In genomic region chr11:119524545-119524949, GRCm38 (mm10) we compare ENCODE assay signal across 8 mouse cellular contexts. TPM values are rescaled to one million over a fixed set of nuclear protein-coding genes. Genes with fewer than 3 reads are reported as not detected.
DNase-seq lines count a peak whose midpoint lies in the region; ATAC-seq lines count a peak whose summit lies in the region.

No protein-coding gene starts in this region.

- peak; percentile 95 for ATAC-seq in granulocyte monocyte progenitor cell, adult 5-6 weeks (replicated peaks; ENCODE audit: poor library complexity, severe bottlenecking)
- peak; percentile 96 for ATAC-seq in intestine, embryonic 16.5 days
- peak; percentile 96 for ATAC-seq in limb, embryonic 13.5 days (ENCODE audit: low FRiP score, low read depth)
- ATAC-seq in midbrain, embryonic 15.5 days (replicated peaks) = peak; percentile 94

- H3K4me2 ChIP-seq in intestine, embryonic 16.5 days (ENCODE audit: low read depth, low read length) = peak overlapping the region; percentile 88
- peak overlapping the region; percentile 75 for H3K4me2 ChIP-seq in limb, embryonic 13.5 days (replicated peaks)
- H3K4me2 ChIP-seq in midbrain, embryonic 15.5 days = peak overlapping the region; percentile 54

- H3K27me3 ChIP-seq in intestine, embryonic 16.5 days (replicated peaks; ENCODE audit: control insufficient read depth, insufficient read depth, low read length) = no peaks in the 10 kb centered on the region
- H3K27me3 ChIP-seq in limb, embryonic 13.5 days = no peaks in the 10 kb centered on the region
- H3K27me3 ChIP-seq in midbrain, embryonic 15.5 days (replicated peaks) = no peaks in the 10 kb centered on the region

- peak overlapping the region; percentile 74 for H3K9ac ChIP-seq in intestine, embryonic 16.5 days (ENCODE audit: low read depth, low read length)
- peak overlapping the region; percentile 65 for H3K9ac ChIP-seq in limb, embryonic 13.5 days
- H3K9ac ChIP-seq in midbrain, embryonic 15.5 days = no peak overlapping the region

- peak overlapping the region; percentile 57 for H3K4me3 ChIP-seq in intestine, embryonic 16.5 days (ENCODE audit: low read length)
- peak overlapping the region; percentile 52 for H3K4me3 ChIP-seq in limb, embryonic 13.5 days
- peak overlapping the region; percentile 33 for H3K4me3 ChIP-seq in midbrain, embryonic 15.5 days

- no peaks in the 10 kb centered on the region for H3K9me3 ChIP-seq in intestine, embryonic 16.5 days (ENCODE audit: control insufficient read depth, low read length)
- H3K9me3 ChIP-seq in limb, embryonic 13.5 days = peaks cover 4% of the 10 kb centered on the region; the same call in 1 of the 2 replicates
- no peaks in the 10 kb centered on the region for H3K9me3 ChIP-seq in midbrain, embryonic 15.5 days

- no peak overlapping the region for H3K27ac ChIP-seq in intestine, embryonic 16.5 days (ENCODE audit: low read length)
- H3K27ac ChIP-seq in limb, embryonic 13.5 days = no peak overlapping the region
- H3K27ac ChIP-seq in midbrain, embryonic 15.5 days = peak overlapping the region; percentile 32

- WGBS in intestine, embryonic 16.5 days = under 1% methylated on average over 33 of the region's 33 CpGs
- WGBS in limb, embryonic 13.5 days = under 1% methylated on average over 33 of the region's 33 CpGs
- WGBS in midbrain, embryonic 15.5 days = under 1% methylated on average over 33 of the region's 33 CpGs

- H3K4me1 ChIP-seq in intestine, embryonic 16.5 days (ENCODE audit: control insufficient read depth, insufficient read depth, low read length) = peaks cover 8% of the 10 kb centered on the region; the same call in 1 of the 2 replicates
- H3K4me1 ChIP-seq in limb, embryonic 13.5 days = no peaks in the 10 kb centered on the region
- peaks cover 7% of the 10 kb centered on the region; the same call in 1 of the 2 replicates for H3K4me1 ChIP-seq in midbrain, embryonic 15.5 days

- DNase-seq in adrenal gland, postnatal 10 days = peak; percentile 89
- peak; percentile 86 for DNase-seq in embryo, embryonic 9.5 days (ENCODE audit: extremely low spot score)
- peak; percentile 65 for DNase-seq in spleen, adult 12 weeks (ENCODE audit: low spot score)
- DNase-seq in MN1 (ENCODE audit: low spot score) = no peak

- H3K36me3 ChIP-seq in intestine, embryonic 16.5 days (ENCODE audit: control insufficient read depth, insufficient read depth, low read length) = no peaks in the 10 kb centered on the region
- no peaks in the 10 kb centered on the region for H3K36me3 ChIP-seq in limb, embryonic 13.5 days
- H3K36me3 ChIP-seq in midbrain, embryonic 15.5 days (replicated peaks) = no peaks in the 10 kb centered on the region

RNA-seq across cellular contexts. Expression of gene Nptx1, which starts 23.0 kb away (rescaled TPM):
- total RNA-seq in adrenal gland, postnatal 10 days (2021) = 1 to 10 TPM; 2.5 to 3.4 TPM
- total RNA-seq in granulocyte monocyte progenitor cell, adult 5-6 weeks (2014; fragmentation: Nextera tagmentation) = not detected in 2 replicates
- total RNA-seq in granulocyte monocyte progenitor cell, adult 5-6 weeks (2017) = not detected in 2 replicates
- 0.56 and 0.65 TPM in 2 replicates for polyA plus RNA-seq in intestine, embryonic 16.5 days (2015; fragmentation: Nextera tagmentation; extraction: Ambion mirVana)
- polyA plus RNA-seq in limb, embryonic 13.5 days (2015; fragmentation: Nextera tagmentation; extraction: Ambion mirVana) = 2.0 and 2.2 TPM in 2 replicates
- polyA plus RNA-seq in midbrain, embryonic 15.5 days (2015; fragmentation: Nextera tagmentation; extraction: Ambion mirVana) = 13.6 and 13.7 TPM in 2 replicates

RNA-seq across cellular contexts. Expression of gene Endov, which starts 33.4 kb away (rescaled TPM):
- 10 to 100 TPM; 20.0 to 25.0 TPM for total RNA-seq in adrenal gland, postnatal 10 days (2021)
- total RNA-seq in granulocyte monocyte progenitor cell, adult 5-6 weeks (2014; fragmentation: Nextera tagmentation) = 5.5 and 10.3 TPM in 2 replicates
- total RNA-seq in granulocyte monocyte progenitor cell, adult 5-6 weeks (2017) = 14.2 and 21.0 TPM in 2 replicates
- 15.1 and 15.2 TPM in 2 replicates for polyA plus RNA-seq in intestine, embryonic 16.5 days (2015; fragmentation: Nextera tagmentation; extraction: Ambion mirVana)
- polyA plus RNA-seq in limb, embryonic 13.5 days (2015; fragmentation: Nextera tagmentation; extraction: Ambion mirVana) = 17.1 and 18.1 TPM in 2 replicates
- polyA plus RNA-seq in midbrain, embryonic 15.5 days (2015; fragmentation: Nextera tagmentation; extraction: Ambion mirVana) = 20.7 and 22.2 TPM in 2 replicates
